Mouse (Mus musculus) gastrocnemius, postnatal 36 days (tissue): ENCODE data around the gene Naga. TPM values are rescaled to one million over a fixed set of nuclear protein-coding genes. Genes with fewer than 3 reads are reported as not detected.

Experiments used
- DNase-seq, 2 experiments: peaks; one replicate each; pipeline ENCODE4 v3.0.0; 2022
- intact Hi-C: fragments of 180-260 bp; cut with DNase I; formaldehyde crosslinking; loops from one replicate; pipeline ENCODE4 v1.15.1; 2025
- total RNA-seq, 2 experiments: library from RNA; stranded (reverse); gene quantifications; 2 replicates each; pipeline ENCODE4 v1.2.3; 2021

The Naga gene
- total RNA-seq, 2 experiments from 2014 or later: 10.3 to 13.2 TPM

GRCm38 (mm10) chr15:82341036-82341501 lies 2.3 kb upstream of the Naga start:
- DNase-seq: peak; percentile 52 to 57

DNA sequence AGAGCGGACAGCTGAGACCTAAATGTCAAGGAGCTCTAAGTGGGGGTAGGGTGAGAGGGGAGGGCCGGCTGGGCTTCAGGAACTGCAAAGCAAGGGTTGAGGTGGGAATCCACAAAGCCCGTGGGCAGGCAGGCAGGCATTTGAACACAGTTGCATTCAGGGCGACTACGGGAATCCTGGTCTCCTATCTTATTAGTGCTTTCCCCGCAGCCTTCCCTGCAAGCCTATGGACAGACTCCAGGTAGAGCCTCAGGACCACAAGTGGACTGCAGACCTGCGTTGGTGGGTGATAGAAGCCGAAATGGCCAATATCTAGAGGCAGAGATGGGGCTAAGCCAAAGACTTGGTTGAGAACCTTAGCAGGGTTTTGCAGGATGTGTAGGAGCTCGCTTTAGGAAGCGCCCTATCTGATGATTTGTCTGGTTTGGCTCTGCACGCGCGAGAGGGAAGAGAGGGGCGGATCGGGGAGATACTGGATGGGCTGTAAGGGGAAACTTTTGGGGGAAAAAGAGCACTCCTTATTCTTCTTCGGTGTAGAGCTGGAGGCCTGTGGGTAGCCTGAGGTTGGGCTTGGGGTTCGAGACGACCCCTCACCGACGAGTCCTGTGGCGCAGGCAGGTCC lies 1.8 kb upstream of the Naga start:
- DNase-seq: no peak

More at GRCm38 (mm10) chr15:82341036-82341501, 2.3 kb upstream of the Naga start:
- intact Hi-C loops: loop anchor here (10.0 kb wide), 1 partner anchor 176 kb away; no protein-coding TSS in a partner anchor

DNA sequence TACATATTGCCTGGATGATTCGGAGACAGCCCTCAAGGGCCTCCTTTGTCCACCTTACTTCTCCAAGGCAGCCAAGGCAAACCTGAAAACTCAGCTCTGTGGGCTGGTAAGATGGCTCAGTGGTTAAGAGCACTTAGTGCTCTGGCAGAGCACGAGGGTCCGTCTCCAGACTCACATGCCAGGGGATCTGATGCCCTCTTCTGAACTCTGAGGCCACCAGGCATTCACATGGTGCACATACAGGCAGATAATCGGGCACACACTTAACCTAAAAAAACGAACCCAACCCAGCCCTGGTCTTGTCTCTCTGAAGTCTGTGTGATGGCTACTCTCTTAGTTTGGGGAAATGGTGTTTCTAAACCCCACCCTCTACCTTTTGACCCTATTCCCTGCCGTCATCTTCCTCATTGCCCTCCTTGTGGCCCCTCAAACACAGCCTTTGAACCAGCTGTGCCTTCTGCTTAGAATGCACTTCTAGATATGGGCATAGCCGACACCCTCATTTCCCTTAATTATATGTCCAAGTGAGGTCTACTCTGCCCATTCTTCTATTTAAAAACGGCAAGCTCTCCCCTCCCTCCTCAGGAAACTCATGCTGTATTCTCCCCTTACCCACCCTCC lies 1.0 kb upstream of the Naga start:
- no peak for DNase-seq
- intact Hi-C loops: loop anchor here (10.0 kb wide), 1 partner anchor 175 kb away; no protein-coding TSS in a partner anchor

More for the DNA sequence above, 1.8 kb upstream of the Naga start:
- intact Hi-C loops: loop anchor here (10.0 kb wide), 1 partner anchor 176 kb away; no protein-coding TSS in a partner anchor

- intact Hi-C loops: no loop called here
- no peak for DNase-seq
Measured at GRCm38 (mm10) chr15:82339150-82339549, 425 bp upstream of the Naga start.

- DNase-seq: no peak
- intact Hi-C loops: no loop called here
Measured at GRCm38 (mm10) chr15:82337875-82338274, 850 bp downstream of the Naga start.

DNA sequence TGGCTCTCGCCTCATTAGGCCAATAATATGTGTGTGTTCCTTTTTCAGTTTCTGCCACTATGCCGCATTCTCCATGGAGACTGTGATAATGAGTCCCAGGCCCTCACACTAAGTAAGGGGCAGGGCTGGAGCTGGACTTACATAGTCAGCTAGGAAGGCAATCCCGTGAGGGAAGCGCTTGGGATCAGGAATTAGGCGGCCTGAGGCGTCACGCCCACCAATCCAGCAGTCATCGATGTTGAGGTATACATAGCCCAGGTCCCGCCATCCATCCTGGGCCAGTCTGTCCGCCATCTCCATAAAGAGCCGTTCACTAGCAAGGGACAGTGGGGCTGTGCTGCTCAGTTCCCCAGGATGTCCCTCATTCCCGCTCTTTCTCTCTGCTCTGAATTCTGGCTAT lies 2.1 kb downstream of the Naga start:
- DNase-seq: no peak
- intact Hi-C loops: no loop called here

DNA sequence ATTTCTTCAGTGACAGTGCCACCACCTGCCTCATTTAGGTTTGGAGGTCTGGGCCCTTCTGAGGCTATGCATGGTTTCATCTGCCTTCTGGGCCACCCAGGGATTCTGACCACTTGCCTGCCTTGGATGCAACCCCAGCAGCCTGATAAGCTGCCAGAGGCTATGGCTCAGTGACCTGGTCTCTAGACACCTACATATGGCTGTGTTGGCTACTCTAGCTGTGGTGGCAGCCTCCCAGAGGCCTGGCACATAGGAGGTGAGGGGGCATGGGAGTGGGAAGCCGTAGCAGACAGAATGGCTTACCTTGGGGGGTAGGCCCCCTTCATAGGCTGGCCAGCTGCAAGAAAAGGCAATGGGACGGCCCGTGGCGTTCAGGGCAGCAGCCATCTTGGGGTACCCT lies 3.5 kb downstream of the Naga start:
- no peak for DNase-seq
- intact Hi-C loops: no loop called here

- intact Hi-C loops: no loop called here
- DNase-seq: no peak
Measured at GRCm38 (mm10) chr15:82325382-82325781, 13.3 kb downstream of the Naga start.

GRCm38 (mm10) chr15:82322195-82322594 lies 16.5 kb downstream of the Naga start:
- DNase-seq: no peak
- intact Hi-C loops: no loop called here

- DNase-seq: no peak
- intact Hi-C loops: no loop called here
Measured at GRCm38 (mm10) chr15:82319613-82320012, 19.1 kb downstream of the Naga start.

GRCm38 (mm10) chr15:82317839-82318238 lies 20.9 kb downstream of the Naga start:
- intact Hi-C loops: no loop called here
- no peak for DNase-seq

DNA sequence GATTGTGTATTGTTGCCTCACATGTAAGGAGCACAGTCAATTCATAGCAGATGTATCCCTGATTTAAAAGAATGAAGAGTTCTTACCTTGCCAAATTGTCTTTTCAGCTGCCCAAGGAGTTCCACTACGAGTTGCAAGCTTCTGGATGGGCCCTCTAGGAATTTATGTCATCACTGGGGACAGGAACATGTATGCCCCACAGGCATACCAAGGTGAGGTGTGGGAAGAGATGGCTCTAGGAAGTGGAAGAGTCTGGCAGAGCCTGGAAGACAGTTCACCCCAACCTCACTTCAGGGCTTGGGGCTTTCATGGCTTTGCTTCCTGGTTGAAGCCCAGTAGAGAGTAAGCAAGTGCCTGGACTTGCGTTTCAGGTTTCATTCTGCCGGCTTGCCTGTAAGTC lies 30.3 kb downstream of the Naga start:
- DNase-seq: no peak
- intact Hi-C loops: no loop called here

GRCm38 (mm10) chr15:82307107-82307506 lies 31.6 kb downstream of the Naga start:
- intact Hi-C loops: no loop called here

GRCm38 (mm10) chr15:82298764-82299561 lies 39.8 kb downstream of the Naga start, which contains the start of gene Wbp2nl:
TSS of gene Wbp2nl (plus strand) at chr15:82298954.
- intact Hi-C loops: no loop called here
- no peak for DNase-seq

More at GRCm38 (mm10) chr15:82307107-82307506, 31.6 kb downstream of the Naga start:
- no peak for DNase-seq

GRCm38 (mm10) chr15:82294059-82294458 lies 44.7 kb downstream of the Naga start:
- intact Hi-C loops: no loop called here
- DNase-seq: no peak

DNA sequence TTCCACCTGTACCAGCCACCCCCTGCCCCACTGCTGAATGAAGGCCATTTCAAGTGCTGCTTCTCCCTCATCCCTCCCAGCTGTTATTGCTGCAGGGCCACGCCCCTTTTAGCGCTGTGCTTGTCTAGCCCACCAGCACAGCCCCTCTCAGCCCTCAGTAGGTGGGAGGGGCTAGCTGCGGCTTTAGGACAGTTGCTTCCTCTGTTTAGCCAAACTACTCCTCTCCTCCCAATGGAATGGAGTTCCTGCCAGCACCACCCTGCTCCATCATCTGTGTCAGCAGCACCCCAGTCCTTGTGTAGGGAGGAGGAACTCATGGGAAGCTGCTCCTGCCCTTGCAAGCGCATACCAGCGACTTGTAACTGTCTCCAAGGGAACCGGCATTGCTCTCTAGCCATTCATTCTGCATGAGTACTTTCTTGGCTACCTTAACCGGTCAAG lies 45.4 kb downstream of the Naga start:
- intact Hi-C loops: no loop called here
- no peak for DNase-seq

DNA sequence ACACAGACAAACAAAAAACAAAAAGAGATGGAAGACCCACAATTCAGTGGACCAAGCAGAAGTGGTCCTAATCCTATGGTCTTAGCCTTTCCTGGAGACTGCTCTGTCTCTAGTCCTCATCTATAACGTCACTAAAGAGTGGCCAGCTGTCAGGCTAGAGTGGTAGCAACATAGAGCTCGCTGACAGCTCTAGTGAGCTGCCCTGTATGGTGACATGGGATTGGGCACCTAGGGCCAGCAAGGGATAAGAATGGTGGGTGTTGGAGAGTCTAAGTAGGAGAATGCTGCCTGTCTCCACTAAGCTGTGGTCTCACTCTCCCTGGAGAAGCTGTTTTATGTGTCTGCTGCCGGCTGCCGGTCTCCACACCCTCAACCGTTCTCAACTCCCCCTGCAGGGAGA lies 45.9 kb downstream of the Naga start:
- DNase-seq: no peak
- intact Hi-C loops: no loop called here

- no peak for DNase-seq
- intact Hi-C loops: no loop called here
Measured at GRCm38 (mm10) chr15:82290252-82290651, 48.5 kb downstream of the Naga start.

GRCm38 (mm10) chr15:82286157-82286556 lies 52.6 kb downstream of the Naga start:
- intact Hi-C loops: loop anchor here (10.0 kb wide), 1 partner anchor 919 kb away; no protein-coding TSS in a partner anchor
- no peak for DNase-seq

- DNase-seq: no peak
- intact Hi-C loops: loop anchor here (10.0 kb wide), 1 partner anchor 924 kb away; no protein-coding TSS in a partner anchor
Measured at GRCm38 (mm10) chr15:82280638-82281037, 58.1 kb downstream of the Naga start.
